Mouse (Mus musculus) embryonic fibroblast, embryonic 13.5 days (primary cell): ENCODE measurements around the gene Cacng2.

Experiments
- CTCF ChIP-seq: IDR thresholded peaks from 2 replicates; pipeline ENCODE4 v1.5.1; 2011; ENCODE audit warnings: mild to moderate bottlenecking, control low read depth, low read length, moderate library complexity, borderline replicate concordance; ENCODE audit not compliant: insufficient read depth
- POLR2A ChIP-seq: IDR thresholded peaks from 2 replicates; pipeline ENCODE4 v1.6.1; 2011; ENCODE audit warnings: low read depth, mild to moderate bottlenecking, control low read depth, low read length, moderate library complexity

DNA sequence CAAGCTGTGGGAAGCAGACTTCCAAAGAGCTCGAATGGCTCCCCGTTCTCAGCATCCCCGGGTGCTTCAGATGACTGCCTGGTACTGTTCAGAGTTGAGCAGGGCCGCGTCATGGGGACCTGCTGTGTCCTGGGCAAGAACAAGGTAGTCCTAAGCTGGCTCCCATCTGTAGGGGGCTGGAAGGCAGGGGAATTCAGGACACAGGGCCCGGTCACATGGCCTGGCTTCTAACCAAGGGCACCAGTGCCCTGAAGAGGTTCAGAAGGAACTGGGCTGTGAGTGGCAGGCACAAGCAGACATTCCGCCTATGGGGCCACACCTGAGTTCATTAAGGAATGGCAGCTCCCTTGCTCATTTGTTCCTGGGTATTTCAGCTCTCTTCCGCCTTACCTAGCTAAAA, 37.7 kb downstream of the Cacng2 start:
- no peak for TF ChIP-seq POLR2A
- no peak for TF ChIP-seq CTCF
